Mouse (Mus musculus): ENCODE results near the gene Abat.
A peak's percentile ranks its signal among the peaks of the same experiment; 100 is the strongest.

Gene Abat

DNA sequence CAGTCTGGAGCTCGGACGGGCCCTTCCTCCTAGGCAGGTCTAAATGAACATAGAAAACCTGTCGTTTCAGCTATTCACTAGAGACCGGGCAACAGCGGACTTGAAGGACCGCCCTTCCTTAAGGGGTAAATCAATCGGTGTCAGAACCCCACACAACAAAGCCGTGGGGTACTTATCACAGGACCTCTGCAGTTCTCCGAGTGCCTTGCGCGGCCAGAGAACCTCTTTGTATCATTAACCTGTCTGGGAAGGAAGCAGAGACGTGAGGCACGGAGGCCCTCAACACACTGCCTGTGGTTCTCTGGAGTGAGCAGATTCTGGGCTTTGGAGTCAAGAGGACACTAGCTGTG lies 123.6 kb downstream of the Abat start:
- no peak for DNase-seq (ENCODE audit: low spot score)

DNA sequence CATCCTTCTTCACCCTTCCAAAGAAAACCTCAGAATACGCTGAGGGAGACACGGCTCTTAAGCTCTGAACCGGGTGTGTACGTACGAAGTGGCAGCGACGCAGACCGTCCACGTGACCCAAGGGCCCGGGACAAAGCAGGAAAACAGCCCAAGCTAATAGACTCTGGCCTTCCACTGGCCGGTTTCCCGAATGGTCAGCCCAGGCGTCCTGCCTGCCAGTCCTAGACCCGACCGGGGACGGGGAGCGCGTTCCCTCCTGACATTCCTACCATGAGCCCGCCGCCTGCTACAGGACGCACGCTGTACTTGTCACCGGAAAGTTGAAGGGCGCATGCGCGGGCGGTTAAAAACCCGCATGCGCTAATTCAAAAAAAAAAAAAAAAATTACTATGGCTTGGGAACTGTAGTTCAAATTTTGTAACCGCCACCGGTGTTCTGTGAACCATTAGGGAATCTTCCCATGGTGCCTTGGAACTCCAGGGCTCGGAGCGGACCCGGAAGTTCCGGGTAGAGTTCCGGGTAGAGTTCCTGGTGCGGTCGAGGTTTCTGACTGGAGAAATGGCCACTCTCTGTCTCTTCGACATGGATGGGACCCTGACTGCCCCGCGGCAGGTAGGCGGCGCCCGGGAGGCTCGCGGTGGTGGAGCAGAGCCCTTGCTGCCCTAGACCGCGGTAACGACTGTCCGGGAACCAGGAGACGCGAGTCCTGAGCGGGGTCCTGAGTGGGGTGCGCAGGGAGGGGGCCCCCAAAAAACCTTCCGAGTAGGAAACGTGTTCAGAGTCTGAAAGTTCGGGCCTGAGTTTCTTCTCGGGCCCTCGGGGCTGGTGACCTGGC lies 124.2 kb downstream of the Abat start, which contains the start of the genes Pmm2 and Tmem186:
Gene Pmm2, plus strand, starts transcription at position 458 of the 835 bp plus-strand sequence.
Gene Tmem186, minus strand, starts transcription at position 496 of the 835 bp plus-strand sequence.
- DNase-seq (ENCODE audit: low spot score): peak; percentile 88

DNA sequence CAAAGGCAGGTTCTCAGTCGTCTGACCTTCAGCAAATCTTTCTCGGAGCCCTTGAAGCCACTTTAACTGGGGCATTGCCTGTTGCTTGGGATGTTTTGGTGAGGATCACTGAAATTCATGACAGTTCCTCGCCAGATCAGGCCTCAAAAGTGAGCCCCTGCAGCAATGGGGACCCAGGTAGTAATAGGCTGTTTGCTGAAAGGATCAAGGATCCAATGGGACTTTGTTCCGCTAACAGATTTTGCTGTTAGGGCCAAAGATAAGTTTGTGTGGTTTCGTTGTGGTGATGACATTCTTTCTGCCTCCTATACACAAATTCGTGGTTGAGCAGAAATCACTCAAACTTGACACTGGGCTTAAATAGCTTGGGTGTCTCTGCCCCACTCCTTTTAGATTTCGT lies 124.9 kb downstream of the Abat start:
- DNase-seq (ENCODE audit: low spot score): no peak

DNA sequence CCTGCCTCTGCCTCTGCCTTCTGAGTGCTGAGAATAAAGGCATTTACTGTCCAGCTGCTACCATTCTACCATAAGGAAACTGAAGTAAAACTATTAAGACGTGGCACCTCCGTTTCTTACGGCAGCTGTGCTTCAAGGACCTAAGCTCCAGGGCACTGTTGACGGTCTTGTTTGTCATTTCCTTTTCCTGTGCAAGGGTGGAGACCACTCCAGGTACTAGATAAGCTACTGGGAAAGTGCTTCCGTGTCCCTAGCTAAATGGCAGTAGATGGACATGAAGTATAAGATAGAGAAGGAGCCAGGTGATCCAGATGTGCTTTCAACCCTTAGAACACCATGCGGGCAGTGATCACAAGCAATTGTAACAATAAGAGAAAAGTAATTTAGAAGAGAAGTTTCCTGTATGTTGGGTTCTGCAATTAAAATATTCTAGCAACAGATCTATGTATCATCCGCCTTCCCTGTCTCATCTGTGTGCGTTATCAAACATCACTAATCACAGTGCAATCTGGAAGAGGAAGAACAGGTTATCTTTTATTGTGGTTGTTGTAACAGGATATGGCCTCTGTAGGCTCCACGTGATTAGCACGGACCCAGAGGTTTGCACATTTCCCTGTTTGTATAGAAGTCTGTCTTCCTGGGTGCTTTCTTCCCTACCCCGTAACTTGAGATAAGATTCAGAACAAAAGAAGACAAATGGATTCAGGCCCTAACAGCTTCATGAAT lies 126.4 kb downstream of the Abat start:
- no peak for DNase-seq (ENCODE audit: low spot score)

DNA sequence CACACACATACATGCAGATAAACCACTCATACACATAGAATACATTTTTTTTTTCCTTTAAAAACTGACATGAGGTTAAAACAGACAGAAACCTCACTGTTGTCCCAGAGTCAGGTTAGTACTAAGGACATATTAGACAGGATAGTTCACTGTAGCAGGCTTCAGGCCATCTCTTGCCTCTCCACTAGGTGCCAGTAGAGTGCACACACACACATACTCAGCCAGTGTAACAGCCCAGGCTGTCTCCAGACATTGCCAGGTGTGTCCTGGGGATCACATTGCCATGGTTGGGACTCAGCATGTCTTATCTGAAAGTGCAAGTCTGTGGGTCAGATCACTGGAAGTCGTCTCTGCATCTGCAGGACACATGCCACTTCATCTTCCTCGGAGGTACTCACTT lies 130.6 kb downstream of the Abat start:
- peak; percentile 60 for DNase-seq (ENCODE audit: low spot score)

DNA sequence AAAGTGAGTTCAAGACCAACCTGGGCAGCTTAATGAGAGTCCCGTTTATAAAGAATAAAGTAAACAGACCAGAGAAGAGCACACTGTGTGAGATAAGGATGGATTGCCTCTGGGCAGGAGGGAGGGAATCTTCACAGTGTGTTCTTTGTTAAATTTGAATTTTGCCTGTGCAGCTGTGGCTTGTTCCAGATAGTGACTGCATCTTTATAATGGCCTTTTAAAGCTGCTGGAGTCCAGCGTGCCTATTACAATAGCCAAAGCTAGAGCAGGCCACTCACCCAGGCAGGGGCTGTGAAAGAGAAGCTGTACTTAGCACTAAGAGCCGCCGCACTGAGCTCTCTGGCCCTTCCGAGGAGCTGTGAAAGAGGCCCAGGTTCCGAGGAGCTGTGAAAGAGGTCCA lies 132.3 kb downstream of the Abat start:
- DNase-seq (ENCODE audit: low spot score): no peak

DNA sequence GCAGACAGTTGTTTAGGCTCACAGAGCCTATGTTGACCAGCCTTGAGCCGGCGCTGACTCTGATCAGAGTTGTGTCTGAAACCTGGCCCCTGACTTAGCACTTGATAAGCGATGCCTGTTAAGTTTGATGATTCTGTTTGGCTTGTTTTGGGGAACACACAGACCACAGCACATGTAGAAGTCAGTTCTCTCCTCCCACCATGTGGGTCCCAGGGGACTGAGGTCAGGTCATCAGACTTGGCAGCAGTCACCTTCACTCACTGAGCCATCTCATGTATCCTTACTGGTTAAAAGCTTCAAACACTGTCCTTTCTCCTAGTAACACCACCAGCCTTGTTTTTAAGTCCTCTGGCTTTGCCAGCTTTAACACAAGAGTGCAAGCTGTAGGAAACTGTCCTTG lies 136.8 kb downstream of the Abat start:
- no peak for DNase-seq (ENCODE audit: low spot score)

DNA sequence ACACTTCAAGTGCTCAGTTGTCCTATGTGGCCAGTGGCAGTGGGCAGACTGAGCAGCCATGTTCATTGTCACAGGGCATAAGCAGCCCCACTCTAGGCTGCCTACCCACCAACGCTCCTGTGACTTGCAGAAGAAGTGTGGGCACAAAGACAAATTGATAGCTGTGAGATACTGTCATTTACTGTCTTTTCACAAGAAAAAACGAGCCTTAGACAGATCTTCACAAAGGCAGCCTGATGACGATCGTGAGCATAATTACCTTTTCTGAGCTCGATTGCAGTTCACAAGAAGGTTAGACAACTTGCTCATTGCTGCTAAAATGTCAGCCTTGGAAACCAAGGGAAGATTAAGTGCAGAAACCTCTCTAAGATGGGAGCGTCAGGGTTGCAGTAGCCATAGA lies 141.9 kb downstream of the Abat start:
- no peak for DNase-seq (ENCODE audit: low spot score)

DNA sequence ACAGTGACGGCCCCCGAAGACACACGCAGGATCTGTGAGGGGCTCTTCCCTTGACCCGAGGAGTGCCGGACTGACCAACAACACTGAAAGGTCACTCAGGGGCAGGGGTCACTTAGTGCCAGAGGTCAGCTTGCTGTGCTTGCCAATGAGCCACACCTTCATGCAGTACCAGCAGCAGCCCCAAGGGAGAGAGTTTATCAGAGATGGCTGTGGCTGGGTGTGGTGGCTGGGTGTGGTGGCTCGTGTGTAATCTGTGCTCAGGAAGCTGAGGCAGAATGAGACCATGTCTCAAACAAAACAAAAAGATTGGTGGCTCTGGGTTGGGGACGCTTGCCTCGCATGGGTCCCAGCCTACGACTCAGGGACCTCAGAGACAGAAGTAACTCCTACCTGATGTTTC lies 142.4 kb downstream of the Abat start:
- DNase-seq (ENCODE audit: low spot score): no peak

DNA sequence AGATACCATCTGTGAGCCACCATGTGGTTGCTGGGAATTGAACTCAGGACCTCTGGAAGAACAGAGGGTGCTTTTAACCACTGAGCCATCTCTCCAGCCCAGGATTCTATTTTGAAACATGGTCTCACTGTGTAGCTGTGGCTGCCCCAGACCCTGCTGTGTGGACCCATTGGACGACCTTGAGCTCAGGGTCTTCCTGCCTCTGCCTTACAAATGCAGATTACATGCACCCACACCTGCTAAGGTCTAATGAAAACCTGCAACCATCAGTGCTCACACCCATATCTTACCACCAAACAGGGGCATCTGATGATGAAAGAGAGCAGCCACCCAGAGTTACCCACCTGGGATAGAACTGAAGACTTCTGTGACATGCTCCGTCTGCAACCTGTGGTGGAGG lies 143.0 kb downstream of the Abat start:
- DNase-seq (ENCODE audit: low spot score): no peak

DNA sequence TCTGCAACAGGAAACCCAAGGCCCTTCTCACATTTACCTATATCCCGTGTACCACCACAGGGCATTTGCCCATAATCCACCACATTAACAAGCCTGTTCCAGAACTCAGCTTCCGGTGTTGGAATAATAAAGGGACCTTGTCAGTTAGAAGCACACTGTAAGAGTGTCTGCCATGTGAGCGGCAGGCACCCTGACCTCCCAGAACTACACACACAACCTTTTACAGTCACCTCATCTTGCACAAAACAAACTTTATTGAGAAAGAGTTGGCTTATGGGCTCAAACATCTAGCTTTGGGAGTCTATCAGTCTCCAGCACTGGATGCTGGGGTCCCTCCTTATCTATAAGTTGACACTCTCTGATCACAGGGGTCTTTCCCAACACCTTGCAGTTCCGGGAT lies 145.1 kb downstream of the Abat start:
- DNase-seq (ENCODE audit: low spot score): no peak

DNA sequence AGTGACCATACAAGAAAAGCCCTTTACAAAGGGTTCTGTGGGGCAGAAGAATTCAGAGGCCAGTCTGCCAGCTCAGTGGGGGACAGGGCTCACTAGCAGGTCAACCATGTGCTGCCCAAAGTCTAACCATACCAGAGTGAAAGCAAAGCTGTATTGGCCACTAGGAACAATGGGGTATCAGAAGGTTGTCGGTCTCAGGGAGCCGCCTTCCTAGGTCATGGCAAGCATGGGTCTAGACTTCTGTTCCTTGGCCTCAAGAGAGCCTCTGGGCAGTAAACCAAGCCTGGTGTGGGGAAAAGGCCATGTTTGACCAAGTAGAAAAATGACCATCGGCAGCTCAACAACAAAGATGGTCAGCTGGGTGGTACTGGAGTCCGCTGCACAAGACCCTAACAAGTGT lies 145.5 kb downstream of the Abat start:
- DNase-seq (ENCODE audit: low spot score): no peak

DNA sequence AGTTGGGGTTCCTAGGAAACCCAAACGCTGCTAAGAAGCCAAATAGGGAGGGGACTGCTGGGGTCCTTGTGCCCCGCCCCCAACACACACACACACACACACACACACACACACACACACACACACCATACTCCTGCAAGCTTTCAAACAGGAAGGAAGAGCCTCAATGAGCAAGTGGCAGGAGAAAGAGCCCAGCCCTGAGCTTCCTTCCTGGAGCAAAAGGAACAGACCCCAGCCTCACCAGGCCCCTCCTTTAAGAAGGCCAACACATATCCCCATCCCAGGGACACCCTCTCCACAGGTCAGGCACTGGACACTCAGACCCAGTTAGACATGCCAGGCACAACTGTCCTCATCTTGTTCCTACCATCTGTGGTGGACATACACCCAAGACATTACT lies 149.8 kb downstream of the Abat start:
- peak; percentile 39 for DNase-seq (ENCODE audit: low spot score)

DNA sequence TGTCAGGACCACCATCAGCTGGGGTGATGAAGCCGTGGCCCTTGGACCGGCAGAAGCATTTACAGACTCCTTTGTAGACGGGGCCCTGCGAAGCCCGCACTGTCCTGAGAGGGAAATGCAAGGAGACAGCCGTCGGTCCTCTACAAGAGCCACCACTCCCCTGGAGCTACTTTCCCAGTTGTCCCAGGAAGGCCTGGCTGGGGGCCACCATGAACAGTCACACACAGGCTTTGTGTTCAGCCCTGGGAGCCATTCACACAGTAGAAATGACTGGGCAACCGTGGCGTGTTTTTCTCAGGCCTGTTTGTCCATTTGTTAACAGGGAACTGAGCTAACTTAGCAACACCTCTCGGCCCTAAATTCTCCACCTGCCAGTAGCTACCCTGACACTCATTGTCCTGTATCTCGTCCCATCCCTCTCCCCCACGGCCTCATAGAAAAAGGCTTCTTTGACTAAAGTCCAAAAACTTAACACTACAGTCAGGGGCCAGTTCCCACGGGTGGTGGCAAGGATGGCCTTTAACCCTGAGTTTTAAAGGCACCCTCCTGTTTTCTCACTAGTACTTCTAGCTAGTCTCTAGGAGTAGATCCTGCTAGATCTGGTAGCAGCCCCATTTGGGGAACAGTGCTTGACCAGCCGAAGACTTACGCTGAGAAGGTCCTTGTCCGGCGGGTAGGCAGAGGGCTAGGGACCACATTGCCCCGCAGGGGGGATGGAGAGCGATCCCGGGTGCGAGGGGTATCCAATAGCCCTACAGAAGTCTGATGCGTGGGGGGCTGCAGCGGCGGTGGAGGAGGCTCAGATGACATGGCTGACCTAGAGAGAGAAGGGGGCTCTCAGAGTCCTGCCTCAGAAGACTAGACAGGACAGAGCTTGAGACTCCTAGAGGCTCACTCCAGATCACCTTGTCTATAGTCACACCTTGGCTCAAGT lies 150.6 kb downstream of the Abat start:
- DNase-seq (ENCODE audit: low spot score): no peak

DNA sequence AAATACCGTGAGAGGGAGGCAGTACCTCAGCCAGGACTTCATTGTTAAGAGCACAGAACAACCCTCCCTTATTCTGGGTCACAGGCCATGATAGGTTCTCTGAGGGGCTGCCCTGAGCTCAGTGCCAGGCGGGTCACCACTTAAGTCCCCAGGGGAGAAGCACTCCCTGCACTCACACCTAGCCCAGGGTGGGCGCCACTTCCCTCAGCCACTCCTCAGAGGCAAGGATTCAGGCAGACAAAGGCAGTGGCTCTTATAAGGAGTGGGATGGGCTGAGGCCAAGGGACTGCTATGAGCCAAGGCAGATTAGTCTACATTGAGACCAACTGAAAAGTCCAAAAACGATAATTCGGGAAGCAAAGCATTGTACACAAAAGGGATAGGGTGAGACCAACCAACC lies 152.1 kb downstream of the Abat start:
- DNase-seq (ENCODE audit: low spot score): peak; percentile 28

DNA sequence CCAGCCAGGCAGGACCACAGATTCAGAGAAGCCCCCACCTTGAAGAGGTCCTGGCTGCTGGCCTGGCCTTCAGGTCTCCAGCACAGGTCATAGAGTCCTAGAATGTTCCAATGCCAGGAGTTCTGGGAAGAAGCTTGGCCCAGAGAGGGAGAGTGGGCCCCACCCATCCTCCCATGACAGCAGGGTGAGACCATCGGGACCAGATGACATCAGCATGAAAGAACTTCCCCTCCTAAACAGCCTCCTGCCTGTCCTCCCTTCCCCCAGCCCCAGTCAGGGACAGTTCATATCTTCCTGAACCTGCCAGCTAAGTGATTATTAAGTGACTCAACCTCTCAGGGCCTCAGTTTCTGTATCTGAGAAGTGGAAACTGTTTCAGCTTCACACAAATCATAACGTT lies 153.2 kb downstream of the Abat start:
- DNase-seq (ENCODE audit: low spot score): peak; percentile 88

DNA sequence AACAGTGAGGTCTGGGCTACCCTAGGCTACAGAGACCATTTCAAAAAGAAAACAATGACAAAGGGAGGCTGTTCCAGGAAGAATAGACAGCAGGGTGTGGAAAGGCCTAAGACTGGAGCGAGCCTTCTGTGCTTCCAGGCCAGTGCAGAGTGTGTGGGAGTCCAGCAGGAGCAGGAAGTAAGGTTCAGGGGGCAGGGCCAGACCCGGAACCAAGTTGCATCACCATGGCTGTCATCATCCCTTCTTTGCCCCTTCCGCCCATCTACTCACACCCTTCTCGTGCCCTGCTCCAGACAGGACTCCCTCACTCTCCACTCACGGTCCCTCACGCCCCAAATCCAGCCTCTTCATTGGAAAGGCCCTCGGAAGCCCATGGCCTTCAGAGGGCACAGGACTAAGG lies 154.0 kb downstream of the Abat start:
- DNase-seq (ENCODE audit: low spot score): peak; percentile 45

DNA sequence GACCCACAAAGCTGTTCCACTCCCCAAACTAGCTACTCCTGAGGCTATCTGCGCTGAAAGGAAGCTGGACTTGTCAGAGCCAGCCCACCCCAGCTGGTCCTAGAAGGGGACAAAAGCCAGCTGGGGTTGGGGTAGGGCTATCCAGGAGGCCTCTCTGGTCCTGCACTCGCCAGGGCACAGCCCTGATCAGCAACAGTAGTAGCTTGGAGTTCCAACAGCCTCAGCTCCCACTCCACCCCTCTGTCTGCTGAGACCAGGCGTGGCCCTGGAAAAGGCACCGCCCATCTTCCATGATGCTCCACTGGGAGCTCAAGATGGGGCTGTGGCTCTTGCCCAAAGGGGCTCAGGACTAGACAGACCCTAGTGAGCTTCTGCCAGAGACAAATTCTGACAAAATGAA lies 154.6 kb downstream of the Abat start:
- DNase-seq (ENCODE audit: low spot score): no peak

DNA sequence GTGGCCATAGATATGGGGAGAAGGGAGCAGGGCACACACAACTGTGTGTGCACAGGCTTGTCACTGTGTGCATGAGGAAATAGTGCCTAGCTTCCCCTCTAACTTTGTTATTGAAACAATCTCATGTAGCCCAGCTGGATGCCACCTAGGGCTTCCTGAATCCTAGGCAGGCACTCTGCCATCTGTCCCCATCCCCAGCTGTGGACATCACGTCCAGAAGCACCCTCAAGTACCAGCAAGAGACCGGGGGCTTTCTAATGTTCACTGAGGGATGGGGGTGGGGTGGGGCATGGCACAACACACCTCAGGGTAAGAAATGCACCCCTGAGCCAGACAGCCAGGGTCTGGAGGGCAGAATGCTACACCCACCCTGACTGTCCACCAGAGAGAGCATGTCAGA lies 155.2 kb downstream of the Abat start:
- no peak for DNase-seq (ENCODE audit: low spot score)

DNA sequence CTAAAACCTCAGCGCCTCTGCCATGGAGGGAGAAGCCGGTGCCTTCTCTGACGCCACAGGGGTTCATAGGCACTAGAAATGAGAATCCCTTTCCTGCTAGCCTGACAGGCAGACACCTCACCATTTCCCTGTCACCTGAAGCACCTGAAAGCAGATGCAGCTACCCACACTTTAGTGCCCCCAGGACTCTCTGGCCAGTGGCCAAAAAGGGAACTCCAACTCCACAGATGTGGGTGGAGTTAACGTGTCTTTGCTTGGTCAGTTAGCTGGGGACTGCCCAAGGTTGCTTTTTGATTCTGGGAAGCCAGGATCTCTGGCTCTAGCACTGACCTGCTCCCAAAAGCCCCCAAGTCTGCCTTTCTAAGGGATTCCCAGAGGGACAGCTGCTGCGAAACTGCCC lies 156.2 kb downstream of the Abat start:
- DNase-seq (ENCODE audit: low spot score): no peak

DNA sequence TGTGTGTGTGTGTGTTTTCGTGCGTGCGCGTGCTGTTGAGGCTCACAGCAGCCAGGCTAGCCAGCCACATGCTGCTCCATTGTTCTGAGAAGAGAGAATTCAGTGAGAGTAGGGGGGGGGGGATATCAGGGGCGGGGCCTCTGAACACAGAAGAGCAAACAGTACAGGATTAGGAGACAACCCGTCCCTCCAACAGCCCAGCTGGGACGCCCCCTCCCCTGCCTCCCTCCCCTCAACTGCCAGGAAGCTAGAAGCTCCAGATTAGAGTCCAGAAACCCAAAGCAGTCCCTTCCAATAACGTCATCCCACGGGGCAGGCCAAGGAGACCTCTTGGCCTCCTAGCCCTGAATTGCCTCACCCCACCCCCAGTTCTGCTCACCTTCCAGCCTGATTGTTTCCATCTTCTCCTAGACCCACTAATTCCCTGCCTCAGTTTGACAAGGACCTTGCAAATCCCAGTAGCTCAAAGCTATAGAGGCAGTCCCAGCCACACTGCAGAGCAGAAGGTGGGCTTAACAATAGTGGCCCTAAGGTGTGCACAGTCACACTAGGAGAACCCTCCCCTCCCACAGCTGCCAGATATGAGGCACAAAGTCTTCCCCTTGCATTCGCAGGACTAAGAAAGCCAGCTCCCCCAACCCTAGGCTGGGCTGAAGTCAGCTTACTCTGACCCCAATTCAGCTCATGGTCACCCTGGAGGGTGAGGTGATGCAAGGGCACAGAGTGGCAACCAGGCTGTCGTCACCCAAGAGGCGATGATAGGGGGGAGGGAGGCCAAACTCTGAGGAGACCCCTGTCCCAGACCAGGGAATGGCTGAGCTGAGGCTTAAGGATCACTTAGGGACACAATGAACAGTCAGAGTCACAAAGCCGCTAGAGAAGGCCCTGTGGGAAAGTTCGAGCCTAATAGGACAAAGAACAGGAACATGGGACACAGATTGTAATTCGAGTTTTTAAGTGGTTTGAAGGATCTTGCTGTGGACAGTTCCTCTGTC lies 157.1 kb downstream of the Abat start:
- DNase-seq (ENCODE audit: low spot score): no peak

Measured in lung, postnatal 25 days (tissue).